Mouse (Mus musculus): ENCODE measurements around the gene Gm15127. TPM values are rescaled to one million over a fixed set of nuclear protein-coding genes. Genes with fewer than 3 reads are reported as not detected.
"Not testable (repeated sequence)": the region's sequence is repeated elsewhere in the genome, so short reads cannot be mapped to it uniquely, and the experiment has no call there.

The Gm15127 gene
- not detected for total RNA-seq (2021)

DNA sequence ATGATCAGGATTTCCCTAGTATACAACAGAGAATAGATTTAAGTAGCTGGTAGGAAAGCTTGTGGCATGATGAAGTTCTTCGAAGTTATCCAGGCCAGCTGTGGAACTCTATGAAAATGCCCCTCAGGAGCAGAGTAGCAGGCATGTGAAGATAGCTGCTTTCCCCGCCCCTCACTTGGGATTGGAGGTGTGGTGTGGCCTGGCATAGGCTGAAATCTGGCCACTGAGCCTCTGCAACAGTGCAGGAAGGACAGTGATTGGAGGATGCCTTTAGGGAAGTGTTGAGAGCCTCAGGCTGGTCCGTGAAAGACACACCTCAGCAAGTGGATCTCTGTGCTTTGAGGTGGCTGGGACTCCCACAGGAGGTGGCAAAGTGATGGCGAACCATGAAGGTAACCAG is at the start of gene Gm15127:
Gene Gm15127, plus strand, starts transcription at position 301 of the 400 bp plus-strand sequence.
- not testable (repeated sequence) for DNase-seq (ENCODE audit: extremely low spot score in 1 of 2, low spot score in 1 of 2)

DNA sequence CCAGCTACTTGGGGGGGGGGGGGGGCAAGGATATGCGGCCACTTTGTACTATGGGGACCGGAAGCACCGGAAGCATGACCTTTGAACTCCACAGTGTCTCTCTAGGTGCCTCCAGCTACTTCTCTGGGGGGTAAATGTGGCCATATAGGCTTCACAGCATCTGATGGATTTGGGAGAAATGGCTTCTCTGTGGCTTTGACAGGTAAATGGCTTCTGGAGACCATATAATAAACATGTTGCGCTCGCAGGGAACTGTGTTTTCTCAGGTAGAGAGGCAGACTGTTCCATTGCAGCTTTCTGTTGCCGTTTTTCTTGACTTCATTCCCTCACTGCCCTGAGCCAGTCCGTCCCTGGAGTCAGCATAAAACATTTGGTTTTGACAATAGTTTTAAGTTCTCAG is 48.3 kb upstream of the Gm15127 start, which contains the start of gene Gm8334:
Gene Gm8334, minus strand, starts transcription at position 101 of the 400 bp plus-strand sequence.
- not testable (repeated sequence) for DNase-seq (ENCODE audit: extremely low spot score in 1 of 2, low spot score in 1 of 2)

DNA sequence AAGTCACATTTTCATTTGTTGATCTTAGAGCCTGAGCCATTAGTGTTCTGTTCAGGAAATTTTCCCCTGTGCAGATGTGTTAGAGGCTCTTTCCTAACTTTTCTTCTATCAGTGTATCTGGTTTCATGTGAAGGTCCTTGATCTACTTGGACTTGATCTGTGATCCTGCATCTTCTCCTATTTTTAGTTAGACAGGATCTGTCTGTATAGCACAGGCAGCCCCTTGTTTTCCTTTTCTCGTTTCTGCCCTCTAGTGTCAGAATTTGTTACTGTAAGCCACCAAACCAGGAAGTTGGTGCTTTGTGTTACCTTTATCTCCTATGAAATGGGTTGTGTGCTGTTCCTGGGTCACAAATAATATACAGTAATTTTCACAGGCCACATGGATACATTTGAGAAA is 12.9 kb downstream of the Gm15127 start:
- not testable (repeated sequence) for DNase-seq (ENCODE audit: extremely low spot score in 1 of 2, low spot score in 1 of 2)

Other genes starting within 250 kb of the Gm15127 start
- gene Gm15114, start 174.6 kb upstream of the Gm15127 start, total RNA-seq (2021) = not detected
- not detected for gene Gm8334, start 48.4 kb upstream of the Gm15127 start, total RNA-seq (2021)
- gene Luzp4, start 194.0 kb downstream of the Gm15127 start, total RNA-seq (2021) = not detected

All from layer of hippocampus, postnatal 25 days (tissue).